Mouse (Mus musculus): ENCODE data around the gene Insig1.
A peak's percentile ranks its signal among the peaks of the same experiment; 100 is the strongest.

The Insig1 gene

DNA sequence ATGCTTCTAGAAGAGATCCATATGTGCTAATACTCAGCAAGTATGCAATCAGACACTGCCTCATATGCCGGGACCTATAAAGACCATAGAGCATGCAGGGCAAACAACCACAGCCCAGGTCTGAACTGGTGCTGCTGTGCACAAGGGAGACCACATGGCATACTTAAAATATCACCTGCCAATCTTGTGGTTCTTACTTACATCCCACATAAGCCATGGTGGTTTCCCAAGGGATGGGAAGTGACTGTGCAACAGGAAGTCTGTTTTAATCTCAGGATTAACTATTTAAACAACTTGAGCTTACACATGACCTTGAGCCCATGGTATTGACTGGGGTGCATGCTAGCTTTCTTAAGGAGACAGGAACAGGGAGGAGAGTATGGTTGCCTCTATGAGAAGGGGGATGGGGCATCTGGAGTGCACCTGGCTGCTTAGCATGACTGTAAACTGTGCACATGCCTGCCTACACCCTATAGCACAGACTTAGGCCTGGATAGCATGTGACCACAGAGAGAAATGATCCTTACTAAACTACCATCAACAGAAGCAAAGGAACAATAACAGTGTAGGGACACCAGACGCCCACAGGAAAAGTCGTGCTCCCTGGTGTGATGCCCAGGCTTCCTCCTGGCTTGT, 7.1 kb upstream of the Insig1 start:
- DNase-seq (ENCODE audit: low spot score), result no peak

DNA sequence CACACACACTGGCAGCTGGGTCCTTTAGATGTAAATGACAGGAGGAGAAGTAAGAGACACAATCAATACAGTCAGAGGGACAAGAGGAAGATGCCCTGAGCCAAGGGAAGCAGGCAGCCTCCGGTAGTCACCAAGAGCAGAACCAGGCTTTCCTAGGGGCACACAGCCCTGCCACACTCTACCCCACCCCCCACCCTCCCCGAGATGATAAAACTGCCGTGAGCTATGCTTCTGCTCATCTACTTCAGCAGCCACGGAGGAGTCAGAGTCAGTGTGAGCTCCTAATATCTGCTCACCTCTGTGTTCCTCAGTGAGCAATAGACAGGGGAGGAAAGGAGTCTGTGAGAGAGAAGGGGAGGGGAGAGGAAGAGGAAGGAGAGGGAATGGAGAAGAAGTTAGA, 5.9 kb upstream of the Insig1 start:
- no peak for DNase-seq (ENCODE audit: low spot score)

DNA sequence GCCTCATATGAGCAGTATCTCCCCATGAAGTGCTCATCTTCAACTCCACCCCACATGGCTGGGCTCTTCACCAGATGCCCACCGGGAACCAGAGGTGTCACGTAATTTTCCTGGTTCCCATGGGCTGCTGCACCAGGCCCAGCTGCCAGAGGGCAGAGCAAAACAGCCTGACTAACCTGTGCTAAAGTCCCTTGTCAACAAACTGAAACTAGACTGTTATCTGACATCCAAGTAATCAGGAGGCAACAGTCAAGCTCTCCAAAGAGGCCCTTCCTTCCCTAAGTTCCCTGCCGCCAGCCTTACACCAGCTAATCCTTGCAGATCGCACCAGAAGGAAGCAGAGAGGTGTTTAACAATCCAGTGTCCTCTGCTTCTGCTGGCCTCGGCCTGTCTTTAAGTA, 4.9 kb upstream of the Insig1 start:
- no peak for DNase-seq (ENCODE audit: low spot score)

DNA sequence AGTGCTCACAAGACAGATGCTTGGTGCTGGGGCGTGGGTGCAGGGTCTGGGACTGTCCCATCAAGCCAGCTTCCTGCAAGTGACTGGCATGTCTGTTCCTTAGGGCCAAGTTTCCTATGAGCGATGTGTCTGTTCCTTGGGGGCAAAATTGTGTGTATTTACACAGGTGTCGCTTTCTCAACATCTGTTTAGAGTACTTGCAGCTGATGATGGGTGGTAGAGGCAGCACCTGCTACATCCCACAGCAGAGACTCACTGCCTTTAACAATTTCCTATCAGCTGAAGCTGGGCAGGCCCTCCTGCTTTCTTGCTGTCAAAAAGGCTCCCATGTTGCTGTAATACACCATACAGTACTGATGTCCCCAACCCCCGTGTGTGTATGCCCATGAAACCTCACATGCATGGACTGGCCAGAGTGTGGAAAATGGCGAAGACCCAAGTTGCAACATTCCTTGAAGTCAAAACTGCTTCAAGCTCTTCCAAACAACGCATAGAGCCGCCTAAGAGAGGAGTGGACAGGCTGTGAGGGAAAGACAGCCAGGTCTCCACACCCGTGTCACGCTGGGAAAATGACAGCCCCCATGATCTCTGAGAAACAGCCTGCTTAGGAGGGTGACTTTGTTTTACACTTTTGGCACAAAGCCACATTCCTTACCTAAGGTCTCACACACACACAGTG, 875 bp upstream of the Insig1 start:
- no peak for DNase-seq (ENCODE audit: low spot score)

DNA sequence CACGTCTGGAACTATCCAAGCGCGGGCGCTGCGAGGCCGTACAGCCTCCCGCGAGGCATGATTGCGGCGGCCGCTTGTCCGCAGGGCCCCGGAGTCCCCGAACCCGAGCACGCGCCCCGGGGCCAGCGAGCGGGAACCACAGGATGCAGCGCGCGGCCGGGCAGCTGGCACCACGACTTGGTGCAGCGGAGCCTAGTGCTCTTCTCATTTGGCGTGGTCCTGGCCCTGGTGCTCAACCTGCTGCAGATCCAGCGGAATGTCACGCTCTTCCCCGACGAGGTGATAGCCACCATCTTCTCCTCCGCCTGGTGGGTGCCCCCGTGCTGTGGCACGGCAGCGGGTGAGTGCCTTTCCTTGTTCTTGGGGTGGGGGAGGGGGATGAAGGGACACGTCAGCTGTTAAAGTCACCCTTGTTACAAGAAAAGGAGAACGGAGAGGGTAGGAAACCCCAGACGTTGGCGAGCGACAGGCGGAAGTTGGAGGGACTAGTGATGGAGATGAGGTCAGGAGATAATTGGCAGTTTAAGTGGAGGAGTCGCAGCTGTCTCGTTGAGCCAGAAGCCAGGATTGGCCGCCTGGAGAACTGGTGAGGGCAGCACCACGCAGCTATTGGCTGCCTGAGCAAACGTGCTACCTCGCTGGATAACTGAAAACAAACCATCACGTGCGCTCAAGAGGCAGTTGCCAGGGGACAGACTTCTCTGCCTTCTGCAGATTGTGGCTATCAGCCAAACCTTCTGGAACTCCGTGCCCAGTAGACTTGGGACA, 477 bp downstream of the Insig1 start:
- DNase-seq (ENCODE audit: low spot score), result peak; percentile 91

DNA sequence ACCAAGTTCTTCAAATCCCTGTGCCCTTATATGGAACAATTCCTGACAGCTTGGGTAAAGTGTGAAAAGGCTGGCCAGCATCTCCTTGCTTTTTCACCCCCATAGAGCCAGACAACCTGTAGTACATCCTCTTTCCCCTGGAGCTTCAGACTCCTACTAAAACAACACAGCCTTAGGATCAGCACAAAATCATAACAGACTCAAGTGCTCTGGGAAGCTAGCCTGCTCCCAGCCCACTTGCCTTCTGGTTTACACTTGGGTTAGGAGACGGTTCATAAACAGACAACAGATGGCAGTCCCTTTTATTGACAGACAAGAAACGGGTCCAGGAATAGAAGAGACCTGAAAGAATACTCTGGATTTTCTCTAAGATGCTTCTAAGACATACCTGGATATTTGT, 8.3 kb downstream of the Insig1 start:
- DNase-seq (ENCODE audit: low spot score), result no peak

DNA sequence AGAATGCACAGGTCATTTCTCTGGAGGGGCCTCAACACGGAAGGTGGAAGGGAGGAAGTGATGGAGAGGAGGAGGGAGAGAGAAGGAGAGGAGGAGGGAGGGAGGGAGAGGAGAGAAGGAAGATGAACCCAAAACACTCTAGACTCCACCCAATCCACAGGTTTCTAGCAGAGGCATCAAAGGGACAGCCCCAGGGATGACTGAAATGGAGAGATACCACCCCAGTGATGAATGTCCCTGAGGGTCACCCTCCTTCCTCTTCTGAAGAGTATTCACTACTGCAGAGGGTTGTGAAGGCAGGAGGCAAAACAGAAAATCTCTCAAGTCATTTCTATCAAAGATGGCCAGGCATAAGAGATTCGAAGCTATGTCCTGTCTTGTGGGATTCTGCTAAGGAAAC, 10.0 kb downstream of the Insig1 start:
- no peak for DNase-seq (ENCODE audit: low spot score)

DNA sequence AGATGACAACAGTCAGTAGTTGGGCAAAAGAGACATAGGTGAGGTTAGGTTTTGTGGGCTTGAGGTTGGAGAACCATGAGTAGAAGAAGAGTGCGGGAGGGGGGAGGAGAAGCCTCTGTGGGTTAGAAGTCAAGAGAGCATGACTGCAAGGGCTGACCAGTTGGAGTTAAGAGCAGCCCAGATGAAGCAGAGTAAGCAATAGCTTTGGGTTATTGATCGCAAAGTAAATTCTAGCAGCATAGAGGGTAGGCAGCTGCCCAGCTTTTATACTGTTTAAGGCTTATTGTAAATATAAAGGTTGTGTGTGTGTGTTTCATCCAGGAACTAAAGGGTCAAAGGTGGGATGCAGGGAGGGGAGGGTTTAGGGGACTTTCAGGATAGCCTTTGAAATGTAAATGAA, 10.7 kb downstream of the Insig1 start:
- DNase-seq (ENCODE audit: low spot score), result no peak

- no peak for DNase-seq (ENCODE audit: low spot score)
These were observed 11.1 kb downstream of the Insig1 start for GRCm38 (mm10) chr5:28082312-28082711.

DNA sequence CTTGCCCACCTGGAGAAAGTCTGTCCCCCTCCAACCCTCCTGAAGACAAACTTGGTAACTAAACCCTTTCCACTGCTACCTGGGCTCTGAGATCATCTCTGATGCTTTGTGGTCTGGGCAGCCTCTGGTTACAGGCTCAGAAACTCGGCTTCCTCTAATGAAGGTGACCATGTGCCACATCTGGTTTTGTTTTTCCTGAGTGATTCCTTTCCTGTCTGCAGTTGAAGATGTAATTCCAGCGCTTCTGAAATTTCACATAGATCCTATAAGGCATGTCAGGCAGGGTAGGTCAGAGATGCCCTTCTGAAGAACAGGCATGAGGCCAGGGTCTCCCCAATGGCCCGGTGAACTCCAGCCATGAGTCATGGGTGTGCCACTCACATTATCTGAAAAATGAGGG, 11.6 kb downstream of the Insig1 start:
- DNase-seq (ENCODE audit: low spot score), result no peak

- no peak for DNase-seq (ENCODE audit: low spot score)
These were observed 13.6 kb downstream of the Insig1 start for GRCm38 (mm10) chr5:28084743-28085142.

DNA sequence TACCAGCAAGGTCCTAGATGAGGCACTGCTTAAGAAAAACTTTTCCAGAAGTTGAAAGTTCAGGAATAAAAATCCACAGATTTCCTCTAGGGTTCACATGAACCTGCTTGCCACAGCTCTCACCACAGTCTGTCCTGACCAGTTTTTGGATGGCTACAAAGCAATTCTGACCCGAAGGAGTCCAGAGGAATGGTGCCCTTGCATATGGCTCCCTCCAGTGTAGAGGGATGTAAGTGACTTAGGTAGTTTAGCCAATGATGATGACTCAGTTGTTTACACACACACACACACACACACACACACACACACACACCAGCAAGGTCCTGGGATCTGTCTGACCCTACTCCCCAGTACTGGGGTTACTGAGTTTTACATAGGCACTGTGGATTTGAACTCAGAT, 19.4 kb downstream of the Insig1 start:
- DNase-seq (ENCODE audit: low spot score), result no peak

- DNase-seq (ENCODE audit: low spot score), result no peak
These were observed 21.2 kb downstream of the Insig1 start for GRCm38 (mm10) chr5:28092327-28092726.

DNA sequence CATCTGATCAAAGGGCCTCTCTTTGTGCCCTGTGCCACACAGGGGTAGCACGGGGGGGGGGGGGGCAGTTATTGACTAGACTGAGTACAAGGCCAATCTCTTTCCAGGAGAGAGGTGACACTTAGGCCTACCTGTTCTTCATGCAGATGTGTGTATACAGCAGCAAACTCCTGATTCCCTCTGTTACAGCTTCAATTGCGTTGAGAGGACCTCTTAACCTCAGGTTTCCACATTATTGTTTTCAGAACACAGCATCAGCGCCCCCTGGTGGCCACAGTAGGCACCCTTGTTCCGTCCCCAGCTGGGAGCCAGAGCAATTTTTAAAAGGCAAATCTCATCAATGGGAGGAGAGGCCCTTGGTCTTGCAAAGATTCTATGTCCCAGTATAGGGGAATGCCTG, 22.7 kb downstream of the Insig1 start:
- DNase-seq (ENCODE audit: low spot score), result peak; percentile 48

DNA sequence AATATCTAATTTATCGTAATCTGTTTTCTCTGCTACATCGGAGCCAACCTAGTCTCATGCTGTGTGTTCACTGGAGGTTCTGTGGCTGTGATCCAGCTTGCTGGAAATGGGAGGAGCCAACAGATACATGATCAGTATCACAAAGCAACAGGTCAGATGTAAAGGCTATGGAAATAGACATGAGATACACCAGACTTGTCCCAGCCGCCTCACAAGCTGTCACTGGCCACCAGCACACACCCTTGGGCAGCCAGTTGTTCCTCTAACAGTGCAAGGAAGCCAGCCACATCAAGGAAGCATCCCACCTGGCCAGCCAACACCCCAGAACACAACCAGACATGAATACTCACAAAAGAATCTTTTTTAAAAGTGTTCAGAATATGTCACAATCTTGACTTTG, 23.2 kb downstream of the Insig1 start:
- DNase-seq (ENCODE audit: low spot score), result no peak

- no peak for DNase-seq (ENCODE audit: low spot score)
These were observed 23.7 kb downstream of the Insig1 start for GRCm38 (mm10) chr5:28094846-28095245.

GRCm38 (mm10) chr5:28095671-28096070, 24.5 kb downstream of the Insig1 start:
- DNase-seq (ENCODE audit: low spot score), result no peak

DNA sequence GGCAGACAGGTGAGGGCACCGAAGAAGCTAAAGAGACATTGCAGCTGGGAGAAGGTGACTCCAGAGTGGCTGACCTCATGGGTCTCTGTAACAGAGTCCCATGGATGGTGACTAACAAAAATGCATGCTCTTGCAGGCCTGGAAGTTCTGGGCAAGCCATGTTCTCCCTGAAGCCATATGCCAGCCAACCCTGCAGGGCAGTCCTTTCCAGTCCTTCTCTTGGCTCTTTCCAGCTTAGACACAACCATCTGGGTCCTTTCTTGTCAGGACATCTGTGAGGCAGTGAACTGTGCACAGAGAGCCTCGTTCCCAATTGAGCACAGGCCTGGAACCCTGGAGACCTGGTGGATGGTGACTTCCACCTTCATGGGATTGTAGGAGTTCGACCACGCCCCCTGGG, 35.8 kb downstream of the Insig1 start:
- DNase-seq (ENCODE audit: low spot score), result no peak

- no peak for DNase-seq (ENCODE audit: low spot score)
These were observed 36.8 kb downstream of the Insig1 start for GRCm38 (mm10) chr5:28107974-28108373.

- DNase-seq (ENCODE audit: low spot score), result no peak
These were observed 39.7 kb downstream of the Insig1 start for GRCm38 (mm10) chr5:28110881-28111280.

DNA sequence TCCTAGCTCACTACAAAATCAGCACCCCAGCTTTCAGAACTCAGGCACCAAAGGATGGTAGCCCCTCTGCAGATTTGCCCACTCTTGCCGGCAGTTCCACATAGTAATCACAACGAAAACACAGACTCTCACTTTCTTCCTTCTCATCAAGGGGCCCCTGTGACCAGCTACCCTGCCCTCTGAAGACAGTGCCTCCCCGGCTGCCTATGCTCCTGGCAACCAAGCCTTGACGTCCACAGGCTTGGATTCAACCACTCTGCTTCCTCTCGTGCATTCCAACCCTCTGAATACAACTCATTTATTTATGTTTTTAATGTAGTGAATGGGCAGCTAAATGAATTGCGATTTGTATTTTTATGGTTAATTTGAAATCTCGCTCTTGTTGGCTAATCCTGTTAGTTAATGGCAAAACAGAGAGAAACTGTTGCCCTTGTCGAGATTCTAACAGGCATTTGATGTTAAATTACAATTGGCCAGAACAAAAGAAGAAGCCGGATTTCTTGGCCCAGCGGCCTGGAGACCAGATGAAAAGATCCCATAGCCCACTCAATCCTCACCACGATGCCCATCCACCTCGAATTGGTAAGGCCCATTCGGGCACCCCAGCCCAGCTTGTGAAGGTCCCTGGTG, 46.2 kb downstream of the Insig1 start:
- DNase-seq (ENCODE audit: low spot score), result no peak

- DNase-seq (ENCODE audit: low spot score), result no peak
These were observed 46.8 kb downstream of the Insig1 start for GRCm38 (mm10) chr5:28117882-28118530.

Measured in left cerebral cortex, adult 11 months (tissue).